Mouse (Mus musculus): ENCODE results near the gene Thbs4. TPM values are rescaled to one million over a fixed set of nuclear protein-coding genes. Genes with fewer than 3 reads are reported as not detected.

Thbs4 gene
- polyA plus RNA-seq, 1 experiment, result not detected

GRCm38 (mm10) chr13:92774887-92775286 lies 19.7 kb downstream of the Thbs4 start:
- TF ChIP-seq GATA1 (IDR thresholded peaks at IDR 0.05; ENCODE audit: low read length), result no peak

DNA sequence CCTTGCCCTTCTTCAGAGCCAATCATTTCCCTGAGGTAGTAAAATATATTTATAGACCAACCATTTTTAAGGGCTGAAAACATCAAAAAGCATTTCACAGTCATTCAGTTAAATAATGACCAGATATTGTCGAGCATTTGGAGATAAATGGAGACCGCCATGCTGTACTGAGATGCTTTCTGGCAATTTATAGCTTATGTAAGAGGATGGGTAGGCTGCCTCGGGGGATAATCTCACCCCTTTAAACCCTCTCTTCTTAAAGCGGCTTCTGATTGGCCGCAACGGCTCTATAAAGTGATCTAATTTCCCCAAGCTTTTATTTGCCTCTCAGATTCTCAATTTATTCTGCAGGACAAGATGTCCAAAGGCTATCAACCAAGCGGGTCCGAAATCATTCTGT lies 22.1 kb downstream of the Thbs4 start:
- TF ChIP-seq GATA1 (IDR thresholded peaks at IDR 0.05; ENCODE audit: low read length), result no peak

GRCm38 (mm10) chr13:92771566-92771965 lies 23.1 kb downstream of the Thbs4 start:
- no peak for TF ChIP-seq GATA1 (IDR thresholded peaks at IDR 0.05; ENCODE audit: low read length)

GRCm38 (mm10) chr13:92765454-92766242 lies 29.0 kb downstream of the Thbs4 start:
- TF ChIP-seq GATA1 (IDR thresholded peaks at IDR 0.05; ENCODE audit: low read length), result no peak

GRCm38 (mm10) chr13:92762322-92762721 lies 32.3 kb downstream of the Thbs4 start:
- no peak for TF ChIP-seq GATA1 (IDR thresholded peaks at IDR 0.05; ENCODE audit: low read length)

GRCm38 (mm10) chr13:92760519-92760918 lies 34.1 kb downstream of the Thbs4 start:
- no peak for TF ChIP-seq GATA1 (IDR thresholded peaks at IDR 0.05; ENCODE audit: low read length)

- no peak for TF ChIP-seq GATA1 (IDR thresholded peaks at IDR 0.05; ENCODE audit: low read length)
Measured at GRCm38 (mm10) chr13:92759096-92759495, 35.5 kb downstream of the Thbs4 start.

DNA sequence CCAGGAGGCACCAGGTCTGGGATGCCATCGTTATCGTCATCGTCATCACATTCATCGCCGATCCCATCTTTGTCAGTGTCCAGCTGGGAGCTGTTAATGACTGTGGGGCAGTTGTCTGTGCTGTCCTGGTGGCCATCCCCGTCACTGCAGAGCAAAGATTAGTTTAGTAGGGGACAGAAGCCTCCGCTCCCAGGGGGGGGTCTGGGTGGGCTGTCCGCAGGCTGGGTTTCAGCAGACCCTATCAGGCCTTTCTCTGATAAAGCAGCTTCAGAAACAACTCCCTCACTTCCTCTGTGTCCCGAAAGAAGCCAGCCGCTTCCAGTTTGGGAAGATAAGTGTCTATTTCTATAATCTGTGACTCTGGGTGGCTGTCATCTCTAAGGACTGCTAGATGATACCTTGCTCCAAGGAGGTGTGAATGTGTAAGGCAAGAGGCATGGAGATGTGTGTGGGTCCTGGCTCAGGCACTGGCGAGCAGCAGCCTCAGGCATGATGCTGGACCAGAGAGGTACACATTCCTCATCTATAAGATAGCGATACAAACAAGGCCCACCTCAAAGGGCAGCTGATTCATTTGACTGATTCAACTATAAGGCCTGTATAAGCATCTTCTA lies 36.5 kb downstream of the Thbs4 start:
- TF ChIP-seq GATA1 (IDR thresholded peaks at IDR 0.05; ENCODE audit: low read length), result no peak

DNA sequence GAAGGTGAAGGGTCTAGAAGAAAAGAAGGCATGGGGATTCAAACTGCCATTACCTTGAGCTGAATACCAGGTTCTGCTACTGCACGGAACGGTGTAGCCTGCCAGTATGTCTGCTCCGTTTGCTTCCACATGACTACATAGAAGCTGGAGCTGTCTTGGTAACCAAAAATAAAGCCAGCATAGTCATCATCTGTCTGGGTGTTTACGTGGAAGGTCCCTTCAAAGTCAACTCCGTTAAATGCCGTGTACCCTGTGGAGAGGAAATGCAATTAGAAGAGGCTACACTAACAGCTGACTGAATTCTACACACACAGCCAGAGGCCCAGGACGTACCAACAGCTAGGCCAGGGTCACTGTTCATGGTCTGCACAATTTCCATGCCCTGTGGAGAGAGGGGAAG lies 39.6 kb downstream of the Thbs4 start:
- no peak for TF ChIP-seq GATA1 (IDR thresholded peaks at IDR 0.05; ENCODE audit: low read length)

GRCm38 (mm10) chr13:92753676-92754075 lies 40.9 kb downstream of the Thbs4 start:
- no peak for TF ChIP-seq GATA1 (IDR thresholded peaks at IDR 0.05; ENCODE audit: low read length)

GRCm38 (mm10) chr13:92751726-92752565 lies 42.7 kb downstream of the Thbs4 start:
- TF ChIP-seq GATA1 (IDR thresholded peaks at IDR 0.05; ENCODE audit: low read length), result no peak

DNA sequence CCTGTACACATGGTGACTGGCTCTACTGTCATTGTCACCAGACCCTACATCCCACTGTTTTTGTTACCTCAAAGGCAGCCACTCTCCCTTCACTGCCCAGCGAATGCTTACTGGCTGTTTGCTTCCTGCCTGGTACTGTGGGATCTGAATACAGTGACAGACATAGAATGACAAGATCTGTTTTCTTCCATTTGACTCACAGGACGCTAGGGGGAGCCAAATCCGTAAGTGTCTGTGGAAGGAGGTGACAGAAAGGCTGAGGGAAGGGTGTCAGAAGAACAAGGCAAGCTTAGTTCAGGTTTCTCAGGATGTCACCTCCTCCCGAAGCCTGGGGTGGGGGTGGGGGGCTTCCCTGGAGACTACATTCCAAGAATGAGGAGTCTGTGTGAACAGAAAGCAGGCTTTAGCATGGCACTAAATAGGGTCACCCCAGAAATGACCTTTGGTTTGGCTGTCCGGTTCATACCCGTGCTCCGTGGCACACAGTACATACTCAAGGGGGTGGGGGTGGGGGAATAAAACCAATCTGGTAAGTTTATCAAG lies 43.6 kb downstream of the Thbs4 start:
- no peak for TF ChIP-seq GATA1 (IDR thresholded peaks at IDR 0.05; ENCODE audit: low read length)

DNA sequence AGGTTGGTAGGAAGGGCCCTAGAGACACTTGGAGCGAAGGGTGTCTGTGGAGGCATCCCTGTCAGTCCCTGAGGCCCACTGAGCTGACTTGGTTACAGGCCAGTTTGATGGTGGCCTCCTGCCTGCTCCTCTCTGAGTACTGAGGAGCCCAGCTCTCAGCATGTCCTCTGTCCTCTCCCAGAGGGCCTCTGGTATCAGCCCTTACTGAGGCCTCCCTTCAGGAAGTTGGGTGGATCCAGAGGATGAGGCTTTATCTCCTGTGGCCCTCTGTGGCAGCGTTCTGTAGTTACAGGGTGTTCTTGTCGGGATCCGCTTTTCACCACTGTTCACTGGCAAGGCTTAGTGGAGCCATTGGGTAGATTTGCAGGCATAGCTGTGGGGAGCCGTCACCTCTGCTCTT lies 51.3 kb downstream of the Thbs4 start:
- no peak for TF ChIP-seq GATA1 (IDR thresholded peaks at IDR 0.05; ENCODE audit: low read length)

DNA sequence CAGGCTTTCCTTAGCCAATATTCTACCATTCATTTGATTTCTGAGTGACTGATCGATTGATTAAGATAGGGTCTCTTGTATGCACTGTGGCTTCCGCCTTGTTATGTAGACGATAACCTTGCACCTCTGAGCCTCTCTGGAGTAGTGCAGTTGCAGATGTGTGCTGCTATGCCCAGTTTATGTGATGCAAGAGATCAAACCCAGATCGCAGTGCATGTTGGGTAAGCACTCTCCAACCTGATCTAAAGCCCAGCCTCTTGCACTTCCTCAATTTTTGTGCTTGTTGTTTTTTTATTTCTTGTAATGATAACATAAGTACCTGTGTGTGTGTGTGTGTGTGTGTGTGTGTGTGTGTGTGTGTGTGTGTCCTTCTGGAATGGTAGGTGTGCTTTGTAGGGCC lies 51.7 kb downstream of the Thbs4 start:
- no peak for TF ChIP-seq GATA1 (IDR thresholded peaks at IDR 0.05; ENCODE audit: low read length)

DNA sequence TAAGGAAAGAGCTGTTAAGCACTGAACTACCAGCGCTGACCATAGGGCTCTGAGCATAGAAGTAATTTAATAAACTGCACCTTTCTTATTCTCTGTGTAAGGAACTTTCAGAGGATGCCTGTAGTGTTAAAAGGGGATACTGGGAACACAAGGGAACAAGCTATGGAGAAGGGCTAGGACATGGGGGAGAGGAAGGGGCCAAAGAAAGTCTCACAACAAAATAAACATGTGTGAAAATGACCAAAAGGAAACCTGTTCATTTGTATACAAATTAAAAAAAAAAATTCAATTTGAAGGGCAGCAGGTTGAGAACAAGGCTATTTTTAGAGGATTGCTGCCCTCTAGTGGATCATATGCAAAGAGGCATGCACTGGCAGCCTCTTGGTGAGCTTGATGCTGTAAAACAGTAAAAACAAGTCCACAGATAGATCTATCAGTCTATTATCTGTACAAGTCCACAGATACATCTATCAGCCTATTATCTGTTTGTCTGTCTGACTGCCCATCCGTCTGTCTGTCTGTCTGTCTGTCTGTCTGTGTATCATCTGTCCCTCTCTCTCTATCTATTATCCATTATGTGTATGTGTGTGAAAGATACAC lies 53.8 kb downstream of the Thbs4 start:
- TF ChIP-seq GATA1 (IDR thresholded peaks at IDR 0.05; ENCODE audit: low read length), result no peak

GRCm38 (mm10) chr13:92739858-92740257 lies 54.8 kb downstream of the Thbs4 start:
- no peak for TF ChIP-seq GATA1 (IDR thresholded peaks at IDR 0.05; ENCODE audit: low read length)
